Comparison of ENCODE assay signal across 9 mouse cellular contexts in genomic region chr7:104199822-104200221, GRCm38 (mm10). TPM values are rescaled to one million over a fixed set of nuclear protein-coding genes. Genes with fewer than 3 reads are reported as not detected.
A peak's percentile ranks its signal among the peaks of the same experiment; 100 is the strongest.
DNase-seq lines count a peak whose midpoint lies in the region; ATAC-seq lines count a peak whose summit lies in the region.
"Had no signal": no experiment of that assay in that cellular context is flagged by ENCODE, and none has a peak within 500 bp of the region (broad histone marks: within the 10 kb centered on the region; RNA-seq: fewer than 3 reads in every experiment).

No protein-coding gene starts in this region.

- no peaks in the 10 kb centered on the region for H3K27me3 ChIP-seq in midbrain, embryonic 12.5 days
- H3K27me3 ChIP-seq in midbrain, embryonic 16.5 days (ENCODE audit: control insufficient read depth, insufficient read depth, low read depth, low read length) = no peaks in the 10 kb centered on the region
- H3K27me3 ChIP-seq: embryonic facial prominence, embryonic 12.5 days had no signal

- H3K9me3 ChIP-seq in midbrain, embryonic 12.5 days = no peaks in the 10 kb centered on the region
- H3K9me3 ChIP-seq in midbrain, embryonic 16.5 days (replicated peaks; ENCODE audit: control insufficient read depth, low read length, poor library complexity, severe bottlenecking) = no peaks in the 10 kb centered on the region
- H3K9me3 ChIP-seq: embryonic facial prominence, embryonic 12.5 days had no signal

- 5% methylated on average over 5 of the region's 5 CpGs for WGBS in midbrain, embryonic 12.5 days
- 6% methylated on average over 5 of the region's 5 CpGs for WGBS in midbrain, embryonic 16.5 days

- no peak overlapping the region for H3K27ac ChIP-seq in midbrain, embryonic 12.5 days (replicated peaks)
- H3K27ac ChIP-seq in midbrain, embryonic 16.5 days (ENCODE audit: low read length) = no peak overlapping the region
- H3K27ac ChIP-seq: embryonic facial prominence, embryonic 12.5 days had no signal

- no peaks in the 10 kb centered on the region for H3K4me1 ChIP-seq in midbrain, embryonic 12.5 days
- no peaks in the 10 kb centered on the region for H3K4me1 ChIP-seq in midbrain, embryonic 16.5 days (ENCODE audit: control insufficient read depth, insufficient read depth, low read length)
- H3K4me1 ChIP-seq: embryonic facial prominence, embryonic 12.5 days had no signal

- peak; percentile 79 for ATAC-seq in midbrain, embryonic 12.5 days (ENCODE audit: low FRiP score, low read depth)
- no peak for ATAC-seq in midbrain, embryonic 16.5 days
- peak; percentile 99 for ATAC-seq in neutrophil, adult 5-6 weeks (ENCODE audit: extremely low read depth, insufficient number of reproducible peaks, low FRiP score, poor library complexity, severe bottlenecking)

- H3K4me3 ChIP-seq in midbrain, embryonic 12.5 days = no peak overlapping the region
- no peak overlapping the region for H3K4me3 ChIP-seq in midbrain, embryonic 16.5 days (ENCODE audit: low read depth, low read length)
- H3K4me3 ChIP-seq: embryonic facial prominence, embryonic 12.5 days had no signal

- H3K36me3 ChIP-seq in midbrain, embryonic 12.5 days = no peaks in the 10 kb centered on the region
- H3K36me3 ChIP-seq in midbrain, embryonic 16.5 days (ENCODE audit: control insufficient read depth, insufficient read depth, low read length) = no peaks in the 10 kb centered on the region
- H3K36me3 ChIP-seq: embryonic facial prominence, embryonic 12.5 days had no signal

- no peak overlapping the region for H3K4me2 ChIP-seq in midbrain, embryonic 12.5 days (replicated peaks)
- H3K4me2 ChIP-seq in midbrain, embryonic 16.5 days (ENCODE audit: low read length) = no peak overlapping the region
- H3K4me2 ChIP-seq: embryonic facial prominence, embryonic 12.5 days had no signal

- DNase-seq in cerebellum, adult 9-10 months = peak; percentile 9
- peak; percentile 8 to 34 for DNase-seq in gastrocnemius, adult 8-10 months (ENCODE audit: low spot score in 2 of 2)
- DNase-seq in kidney, adult 11 months = peak; percentile 46
- peak; percentile 76 for DNase-seq in liver
- peak; percentile 74 for DNase-seq in thymus, postnatal 0 days (ENCODE audit: low spot score)

- no peak overlapping the region for H3K9ac ChIP-seq in midbrain, embryonic 12.5 days (replicated peaks)
- H3K9ac ChIP-seq in midbrain, embryonic 16.5 days (ENCODE audit: low read depth, low read length) = no peak overlapping the region
- H3K9ac ChIP-seq: embryonic facial prominence, embryonic 12.5 days had no signal

RNA-seq across cellular contexts. Expression of gene Olfr649, which starts 4.0 kb away (rescaled TPM):
- polyA plus RNA-seq in midbrain, embryonic 12.5 days (2016; fragmentation: Nextera tagmentation; extraction: Ambion mirVana) = not detected in 2 replicates
- not detected in 2 replicates for polyA plus RNA-seq in midbrain, embryonic 16.5 days (2015; fragmentation: Nextera tagmentation; extraction: Ambion mirVana)
- total RNA-seq in gastrocnemius, adult 8-10 months (2022) = not detected
- not detected in 2 replicates for total RNA-seq in neutrophil, adult 5-6 weeks (2017)
- not detected in 2 replicates for polyA plus RNA-seq in thymus, postnatal 0 days (2015; fragmentation: Nextera tagmentation; extraction: Ambion mirVana)
- polyA plus RNA-seq: embryonic facial prominence, embryonic 12.5 days had no signal

RNA-seq across cellular contexts. Expression of gene Olfr648, which starts 16.6 kb away (rescaled TPM):
- polyA plus RNA-seq in midbrain, embryonic 12.5 days (2016; fragmentation: Nextera tagmentation; extraction: Ambion mirVana) = 0.45 and 0.47 TPM in 2 replicates
- 0.66 and 0.67 TPM in 2 replicates for polyA plus RNA-seq in midbrain, embryonic 16.5 days (2015; fragmentation: Nextera tagmentation; extraction: Ambion mirVana)
- not detected for total RNA-seq in gastrocnemius, adult 8-10 months (2022)
- total RNA-seq in neutrophil, adult 5-6 weeks (2017) = 0.12 TPM in 1 of 2 replicates, not detected in the other
- 0.08 and 0.10 TPM in 2 replicates for polyA plus RNA-seq in thymus, postnatal 0 days (2015; fragmentation: Nextera tagmentation; extraction: Ambion mirVana)

RNA-seq across cellular contexts. Expression of gene Trim6, which starts 18.8 kb away (rescaled TPM):
- 0.72 and 1.3 TPM in 2 replicates for polyA plus RNA-seq in midbrain, embryonic 12.5 days (2016; fragmentation: Nextera tagmentation; extraction: Ambion mirVana)
- 0.35 and 0.46 TPM in 2 replicates for polyA plus RNA-seq in midbrain, embryonic 16.5 days (2015; fragmentation: Nextera tagmentation; extraction: Ambion mirVana)
- under 1 TPM; 0.19 to 0.99 (median 0.20) TPM for total RNA-seq in gastrocnemius, adult 8-10 months (2022)
- total RNA-seq in neutrophil, adult 5-6 weeks (2017) = 1.3 and 2.3 TPM in 2 replicates
- polyA plus RNA-seq in thymus, postnatal 0 days (2015; fragmentation: Nextera tagmentation; extraction: Ambion mirVana) = 0.75 and 0.99 TPM in 2 replicates

RNA-seq across cellular contexts. Expression of gene Olfm5, which starts 35.2 kb away (rescaled TPM):
- not detected in 2 replicates for polyA plus RNA-seq in midbrain, embryonic 12.5 days (2016; fragmentation: Nextera tagmentation; extraction: Ambion mirVana)
- not detected in 2 replicates for polyA plus RNA-seq in midbrain, embryonic 16.5 days (2015; fragmentation: Nextera tagmentation; extraction: Ambion mirVana)
- not detected for total RNA-seq in gastrocnemius, adult 8-10 months (2022)
- total RNA-seq in neutrophil, adult 5-6 weeks (2017) = not detected in 2 replicates
- 0.45 and 0.65 TPM in 2 replicates for polyA plus RNA-seq in thymus, postnatal 0 days (2015; fragmentation: Nextera tagmentation; extraction: Ambion mirVana)

RNA-seq across cellular contexts. Expression of gene Trim34a, which starts 44.4 kb away (rescaled TPM):
- polyA plus RNA-seq in midbrain, embryonic 12.5 days (2016; fragmentation: Nextera tagmentation; extraction: Ambion mirVana) = 0.83 and 1.2 TPM in 2 replicates
- 0.76 and 0.89 TPM in 2 replicates for polyA plus RNA-seq in midbrain, embryonic 16.5 days (2015; fragmentation: Nextera tagmentation; extraction: Ambion mirVana)
- total RNA-seq in gastrocnemius, adult 8-10 months (2022) = 1 to 10 TPM in 1 of 4 experiments, under 1 TPM in 3; 0.87 to 1.6 (median 0.95) TPM
- 202 and 211 TPM in 2 replicates for total RNA-seq in neutrophil, adult 5-6 weeks (2017)
- 10.4 and 12.0 TPM in 2 replicates for polyA plus RNA-seq in thymus, postnatal 0 days (2015; fragmentation: Nextera tagmentation; extraction: Ambion mirVana)

Comparison
In these comparisons a context has a peak if more than half of its experiments do, and no peak if none do; other contexts are left out.
1. DNase-seq: peak in every context shown above with its lines; median percentile 76 in liver; 74 in thymus, postnatal 0 days; 46 in kidney, adult 11 months; 21 in gastrocnemius, adult 8-10 months; 9 in cerebellum, adult 9-10 months.